Mouse (Mus musculus) kidney, postnatal 10 days (tissue): Measurements from ENCODE around the gene Usp12.
"Not testable (repeated sequence)": the region's sequence is repeated elsewhere in the genome, so short reads cannot be mapped to it uniquely, and the experiment has no call there.

Experiments used
- DNase-seq: peaks from one replicate; pipeline ENCODE4 v3.0.0; 2021; ENCODE audit warnings: mixed read lengths

Usp12 gene

GRCm38 (mm10) chr5:146736348-146736747 is 58.5 kb downstream of the Usp12 start:
- DNase-seq: no peak

GRCm38 (mm10) chr5:146735054-146735453 is 59.8 kb downstream of the Usp12 start:
- not testable (repeated sequence) for DNase-seq

GRCm38 (mm10) chr5:146733888-146734640 is 60.7 kb downstream of the Usp12 start:
- DNase-seq: no peak

- no peak for DNase-seq
Observed at GRCm38 (mm10) chr5:146733372-146733771, 61.4 kb downstream of the Usp12 start.

GRCm38 (mm10) chr5:146727006-146727405 is 67.8 kb downstream of the Usp12 start:
- DNase-seq: no peak

GRCm38 (mm10) chr5:146724956-146725355 is 69.8 kb downstream of the Usp12 start:
- DNase-seq: no peak

GRCm38 (mm10) chr5:146723452-146723851 is 71.4 kb downstream of the Usp12 start:
- no peak for DNase-seq

GRCm38 (mm10) chr5:146722226-146722625 is 72.6 kb downstream of the Usp12 start:
- no peak for DNase-seq

GRCm38 (mm10) chr5:146719584-146720356 is 75.0 kb downstream of the Usp12 start:
- no peak for DNase-seq

DNA sequence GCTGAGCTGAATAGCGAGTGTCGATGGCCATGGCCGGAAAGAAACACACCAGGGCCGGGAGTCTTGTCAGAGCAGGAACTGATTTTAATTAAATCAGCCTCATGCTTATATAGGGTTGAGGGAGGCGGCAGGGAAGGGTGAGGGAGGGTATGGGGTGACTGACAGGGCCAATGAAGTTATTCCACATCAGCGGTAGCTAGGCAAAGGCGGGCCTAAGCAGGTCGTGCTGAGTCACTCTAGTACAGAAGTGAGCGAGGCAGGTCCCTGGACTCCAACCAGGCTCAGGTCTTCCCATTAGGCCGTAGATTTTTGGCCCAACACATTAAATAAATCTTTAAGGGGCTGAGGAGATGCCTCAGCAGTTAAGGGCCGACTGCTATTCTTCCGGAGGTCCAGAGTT is 81.0 kb downstream of the Usp12 start:
- DNase-seq: no peak

DNA sequence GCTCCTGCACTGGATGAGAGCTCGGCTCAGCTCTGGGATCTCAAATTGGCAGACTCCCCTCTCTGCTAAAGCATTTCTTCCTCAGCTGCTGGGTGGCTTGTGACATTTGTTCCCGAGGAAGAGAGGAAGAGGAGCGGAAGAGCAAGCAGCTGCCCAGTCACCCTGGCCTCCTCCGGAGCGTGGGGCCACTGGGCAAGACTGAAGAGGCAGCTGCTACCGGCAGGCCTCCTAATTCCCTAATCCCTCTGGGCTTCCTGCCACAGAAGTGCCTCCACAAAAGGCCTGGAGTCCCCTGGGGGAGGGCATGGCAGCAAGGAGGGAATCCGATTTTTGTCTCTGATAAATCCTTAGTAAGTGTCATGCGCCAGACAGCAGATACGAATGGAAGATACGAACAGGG is 81.7 kb downstream of the Usp12 start:
- DNase-seq: no peak

GRCm38 (mm10) chr5:146712282-146712918 is 82.4 kb downstream of the Usp12 start:
- no peak for DNase-seq

GRCm38 (mm10) chr5:146709361-146709760 is 85.4 kb downstream of the Usp12 start:
- DNase-seq: no peak

- peak; percentile 93 for DNase-seq
Observed at GRCm38 (mm10) chr5:146705815-146706408, 88.9 kb downstream of the Usp12 start.

GRCm38 (mm10) chr5:146705411-146705810 is 89.4 kb downstream of the Usp12 start:
- no peak for DNase-seq

GRCm38 (mm10) chr5:146704241-146704640 is 90.6 kb downstream of the Usp12 start:
- DNase-seq: no peak

- DNase-seq: no peak
Observed at GRCm38 (mm10) chr5:146703710-146704121, 91.1 kb downstream of the Usp12 start.

DNA sequence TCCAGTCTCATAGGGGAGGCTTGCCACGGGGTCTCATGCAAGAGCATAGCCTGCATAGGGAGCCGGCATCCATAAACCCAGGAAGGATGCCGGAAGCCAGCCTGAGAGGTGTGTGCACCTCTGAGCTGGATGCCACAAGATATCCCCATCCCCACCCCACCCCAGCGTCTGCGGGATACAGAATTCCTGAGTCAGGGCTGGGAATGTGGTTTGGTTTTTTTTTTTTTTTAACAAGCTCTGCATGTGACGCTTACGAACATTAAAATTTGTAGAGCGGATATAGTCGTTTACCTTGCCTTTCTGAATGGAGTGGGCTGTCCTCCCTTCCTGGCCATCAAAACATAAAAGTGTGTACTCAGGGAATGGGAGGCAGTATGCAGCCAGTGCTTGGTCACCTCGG is 94.7 kb downstream of the Usp12 start:
- DNase-seq: no peak

GRCm38 (mm10) chr5:146699433-146700019 is 95.3 kb downstream of the Usp12 start:
- DNase-seq: no peak

DNA sequence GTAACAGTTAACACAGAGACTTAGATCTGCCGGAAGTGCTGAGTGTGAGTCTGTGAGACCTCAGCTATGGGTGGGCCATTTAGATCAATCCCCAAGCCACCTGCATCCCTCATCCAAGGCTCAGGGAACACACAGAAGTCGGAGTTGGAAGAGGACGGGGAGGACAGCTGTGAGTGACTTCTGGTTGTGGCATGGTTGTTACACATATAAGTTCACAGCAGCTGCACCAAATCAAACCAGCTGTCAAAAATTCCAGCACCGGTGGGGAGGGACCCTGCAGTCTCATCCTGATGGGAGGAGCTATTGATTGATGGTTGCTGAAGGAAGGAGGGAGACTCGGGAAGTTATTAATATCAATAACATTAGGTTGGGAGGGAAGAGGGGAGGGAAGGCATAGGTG is 99.3 kb downstream of the Usp12 start:
- no peak for DNase-seq

GRCm38 (mm10) chr5:146692976-146693361 is 101.8 kb downstream of the Usp12 start:
- no peak for DNase-seq

DNA sequence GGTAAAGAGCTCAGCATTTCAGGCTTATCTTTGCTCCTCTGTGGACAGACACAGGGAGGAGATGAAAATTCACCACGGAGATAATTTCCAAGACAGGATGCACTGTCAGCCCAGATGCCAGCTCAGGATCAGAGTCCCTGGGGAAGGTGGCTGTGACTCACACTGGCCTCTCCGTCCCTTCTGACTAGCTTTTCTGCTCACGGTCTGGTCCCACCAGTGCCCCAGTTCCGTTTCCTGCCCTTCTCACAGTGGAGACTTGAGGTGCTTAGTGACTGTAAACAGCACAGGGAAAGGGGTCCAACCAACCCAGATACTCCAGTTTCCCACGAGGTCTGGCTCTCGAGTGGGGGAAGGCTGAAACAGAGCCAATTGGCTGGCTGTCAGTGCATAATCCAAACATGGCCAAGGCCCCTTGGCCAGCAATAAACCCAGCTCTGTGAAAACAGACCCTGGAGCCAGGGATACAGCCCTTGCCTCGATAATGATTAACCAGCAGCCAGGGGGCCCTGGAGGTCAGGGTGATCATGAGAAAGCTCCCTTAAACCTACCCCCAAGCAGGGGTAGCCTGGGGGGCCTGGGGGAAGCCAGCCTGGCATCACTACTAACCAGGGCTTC is 102.3 kb downstream of the Usp12 start:
- DNase-seq: peak; percentile 75
